8 mouse cellular contexts compared by ENCODE assay signal in genomic region chr9:121778066-121778624, GRCm38 (mm10). TPM values are rescaled to one million over a fixed set of nuclear protein-coding genes. Genes with fewer than 3 reads are reported as not detected.
DNase-seq lines count a peak whose midpoint lies in the region; ATAC-seq and TF ChIP-seq lines count a peak whose summit lies in the region.

No protein-coding gene starts in this region.

- H3K4me2 ChIP-seq in midbrain, embryonic 11.5 days, result peak overlapping the region; percentile 36
- peak overlapping the region; percentile 61 for H3K4me2 ChIP-seq in stomach, embryonic 16.5 days (ENCODE audit: low read depth, low read length)

- ATAC-seq in midbrain, embryonic 11.5 days (ENCODE audit: low FRiP score), result no peak
- ATAC-seq in stomach, embryonic 16.5 days (ENCODE audit: insufficient read depth, low FRiP score), result no peak

- peaks cover 4% of the 10 kb centered on the region for H3K4me1 ChIP-seq in midbrain, embryonic 11.5 days (ENCODE audit: control insufficient read depth, insufficient read depth, low read length)
- H3K4me1 ChIP-seq in stomach, embryonic 16.5 days (ENCODE audit: control insufficient read depth, insufficient read depth, low read length), result peaks cover 6% of the 10 kb centered on the region; the same call in 1 of the 2 replicates

- intact Hi-C loops in gastrocnemius, adult 2 months (cut with DNase I), result no loop called here

- no peak overlapping the region for H3K9ac ChIP-seq in midbrain, embryonic 11.5 days (ENCODE audit: low read length)
- H3K9ac ChIP-seq in stomach, embryonic 16.5 days (ENCODE audit: low read length), result peak overlapping the region; percentile 40; the same call in 1 of the 2 replicates

- H3K4me3 ChIP-seq in gastrocnemius, adult 2 months, result peak overlapping the region; percentile 70
- peak overlapping the region; percentile 20 for H3K4me3 ChIP-seq in midbrain, embryonic 11.5 days (ENCODE audit: low read depth, low read length)
- peak overlapping the region; percentile 36 for H3K4me3 ChIP-seq in stomach, embryonic 16.5 days (replicated peaks; ENCODE audit: low read length)

- H3K27ac ChIP-seq in gastrocnemius, adult 2 months, result peak overlapping the region; percentile 96
- no peak overlapping the region for H3K27ac ChIP-seq in midbrain, embryonic 11.5 days (ENCODE audit: low read depth, low read length)
- H3K27ac ChIP-seq in stomach, embryonic 16.5 days (ENCODE audit: low read length), result no peak overlapping the region

- peak; percentile 83 for DNase-seq in gastrocnemius, adult 2 months
- DNase-seq in gastrocnemius, adult 18-20 months (ENCODE audit: low spot score), result no peak
- peak; percentile 37 to 61 for DNase-seq in adrenal gland, postnatal 36 days
- DNase-seq in gastrocnemius, postnatal 25 days, result peak; percentile 49
- peak; percentile 68 to 71 for DNase-seq in layer of hippocampus, postnatal 10 days (ENCODE audit: low spot score in 2 of 2)
- no peak for DNase-seq in midbrain, embryonic 11.5 days (ENCODE audit: low spot score, missing footprints)
- no peak for DNase-seq in thymus, adult 18-20 months

- H3K36me3 ChIP-seq in midbrain, embryonic 11.5 days (ENCODE audit: control insufficient read depth, insufficient read depth, low read length), result no peaks in the 10 kb centered on the region
- H3K36me3 ChIP-seq in stomach, embryonic 16.5 days (ENCODE audit: control insufficient read depth, insufficient read depth, low read length), result no peaks in the 10 kb centered on the region

- H3K9me3 ChIP-seq in midbrain, embryonic 11.5 days (ENCODE audit: control insufficient read depth, low read length), result no peaks in the 10 kb centered on the region
- H3K9me3 ChIP-seq in stomach, embryonic 16.5 days (replicated peaks; ENCODE audit: control insufficient read depth, low read length), result no peaks in the 10 kb centered on the region

- peaks cover 29% of the 10 kb centered on the region for H3K27me3 ChIP-seq in midbrain, embryonic 11.5 days (ENCODE audit: control insufficient read depth, insufficient read depth, low read length)
- peaks cover 34% of the 10 kb centered on the region for H3K27me3 ChIP-seq in stomach, embryonic 16.5 days (ENCODE audit: control insufficient read depth, insufficient read depth, low read length)

- 16% methylated on average over 54 of the region's 54 CpGs for WGBS in midbrain, embryonic 11.5 days
- 9% methylated on average over 54 of the region's 54 CpGs for WGBS in stomach, embryonic 16.5 days

- TF ChIP-seq CTCF in gastrocnemius, adult 2 months (IDR thresholded peaks at IDR 0.05), result peak; percentile 35

RNA-seq across cellular contexts. Expression of gene Klhl40, which starts 0.7 kb away (rescaled TPM):
- total RNA-seq in gastrocnemius, adult 2 months (2021), result 100 to 1,000 TPM; 103 to 120 TPM
- 100 to 1,000 TPM; 121 to 228 TPM for total RNA-seq in gastrocnemius, adult 18-20 months (2021)
- total RNA-seq in adrenal gland, postnatal 36 days (2021), result under 1 TPM in 1 of 2 experiments, not detected in 1; 0.16 TPM
- total RNA-seq in gastrocnemius, postnatal 25 days (2021), result 100 to 1,000 TPM; 116 to 215 TPM
- 1 to 10 TPM; 2.9 to 3.2 TPM for total RNA-seq in layer of hippocampus, postnatal 10 days (2021)
- polyA plus RNA-seq in midbrain, embryonic 11.5 days (2014; fragmentation: Nextera tagmentation; extraction: Ambion mirVana), result 0.11 and 0.16 TPM in 2 replicates
- 0.45 and 8.0 TPM in 2 replicates for polyA plus RNA-seq in stomach, embryonic 16.5 days (2015; fragmentation: Nextera tagmentation; extraction: Ambion mirVana)

RNA-seq across cellular contexts. Expression of gene Hhatl, which starts 14.2 kb away (rescaled TPM):
- total RNA-seq in gastrocnemius, adult 2 months (2021), result 100 to 1,000 TPM; 151 to 153 TPM
- 100 to 1,000 TPM; 125 to 145 TPM for total RNA-seq in gastrocnemius, adult 18-20 months (2021)
- not detected for total RNA-seq in adrenal gland, postnatal 36 days (2021)
- 100 to 1,000 TPM; 193 to 201 TPM for total RNA-seq in gastrocnemius, postnatal 25 days (2021)
- total RNA-seq in layer of hippocampus, postnatal 10 days (2021), result 1 to 10 TPM; 2.8 to 2.9 TPM
- polyA plus RNA-seq in midbrain, embryonic 11.5 days (2014; fragmentation: Nextera tagmentation; extraction: Ambion mirVana), result not detected in 2 replicates
- polyA plus RNA-seq in stomach, embryonic 16.5 days (2015; fragmentation: Nextera tagmentation; extraction: Ambion mirVana), result 2.2 and 4.3 TPM in 2 replicates

RNA-seq across cellular contexts. Expression of gene Zfp651, which starts 19.0 kb away (rescaled TPM):
- 100 to 1,000 TPM; 127 to 157 TPM for total RNA-seq in gastrocnemius, adult 2 months (2021)
- 100 to 1,000 TPM; 123 to 131 TPM for total RNA-seq in gastrocnemius, adult 18-20 months (2021)
- 10 to 100 TPM; 40.5 to 49.7 TPM for total RNA-seq in adrenal gland, postnatal 36 days (2021)
- total RNA-seq in gastrocnemius, postnatal 25 days (2021), result 100 to 1,000 TPM in 1 of 2 experiments, 10 to 100 TPM in 1; 78.3 to 101 TPM
- 100 to 1,000 TPM; 104 to 108 TPM for total RNA-seq in layer of hippocampus, postnatal 10 days (2021)
- polyA plus RNA-seq in midbrain, embryonic 11.5 days (2014; fragmentation: Nextera tagmentation; extraction: Ambion mirVana), result 5.0 and 5.9 TPM in 2 replicates
- 7.9 and 8.0 TPM in 2 replicates for polyA plus RNA-seq in stomach, embryonic 16.5 days (2015; fragmentation: Nextera tagmentation; extraction: Ambion mirVana)

RNA-seq across cellular contexts. Expression of gene Nktr, which starts 59.2 kb away (rescaled TPM):
- 10 to 100 TPM; 41.3 to 42.6 TPM for total RNA-seq in gastrocnemius, adult 2 months (2021)
- total RNA-seq in gastrocnemius, adult 18-20 months (2021), result 10 to 100 TPM; 31.7 to 37.0 TPM
- total RNA-seq in adrenal gland, postnatal 36 days (2021), result 10 to 100 TPM; 58.2 to 90.2 TPM
- total RNA-seq in gastrocnemius, postnatal 25 days (2021), result 10 to 100 TPM; 30.0 to 30.1 TPM
- total RNA-seq in layer of hippocampus, postnatal 10 days (2021), result 100 to 1,000 TPM; 110 to 133 TPM
- polyA plus RNA-seq in midbrain, embryonic 11.5 days (2014; fragmentation: Nextera tagmentation; extraction: Ambion mirVana), result 61.6 and 70.4 TPM in 2 replicates
- polyA plus RNA-seq in stomach, embryonic 16.5 days (2015; fragmentation: Nextera tagmentation; extraction: Ambion mirVana), result 54.7 and 55.6 TPM in 2 replicates

Comparison
In these comparisons a context has a peak if more than half of its experiments do, and no peak if none do; other contexts are left out.
1. DNase-seq: peak in gastrocnemius, adult 2 months (single experiment), adrenal gland, postnatal 36 days (2 of 2), gastrocnemius, postnatal 25 days (single experiment) and layer of hippocampus, postnatal 10 days (2 of 2); none in gastrocnemius, adult 18-20 months (single experiment), midbrain, embryonic 11.5 days (single experiment) and thymus, adult 18-20 months (0 of 2).
2. H3K4me3 ChIP-seq: peak in every context shown above with its lines; median percentile 70 in gastrocnemius, adult 2 months; 36 in stomach, embryonic 16.5 days; 20 in midbrain, embryonic 11.5 days.
3. RNA of gene Klhl40, which starts 0.7 kb away (total RNA-seq): 121 to 228 TPM in gastrocnemius, adult 18-20 months, 116 to 215 TPM in gastrocnemius, postnatal 25 days and 103 to 120 TPM in gastrocnemius, adult 2 months; 2.9 to 3.2 TPM in layer of hippocampus, postnatal 10 days and 0.16 TPM in adrenal gland, postnatal 36 days; every median in the first group is over 10 times any median in the second.
4. RNA of gene Hhatl, which starts 14.2 kb away (total RNA-seq): 193 to 201 TPM in gastrocnemius, postnatal 25 days, 151 to 153 TPM in gastrocnemius, adult 2 months and 125 to 145 TPM in gastrocnemius, adult 18-20 months; 2.8 to 2.9 TPM in layer of hippocampus, postnatal 10 days and not detected in adrenal gland, postnatal 36 days; every median in the first group is over 10 times any median in the second.